Mouse (Mus musculus): ENCODE results near the gene Ryk. TPM values are rescaled to one million over a fixed set of nuclear protein-coding genes. Genes with fewer than 3 reads are reported as not detected.
"Not testable (repeated sequence)": the region's sequence is repeated elsewhere in the genome, so short reads cannot be mapped to it uniquely, and the experiment has no call there.

Gene Ryk
- total RNA-seq, 2 experiments from 2014 or later: 47.9 to 49.8 TPM

GRCm38 (mm10) chr9:102902308-102902707 lies 67.6 kb downstream of the Ryk start:
- no peak for DNase-seq (ENCODE audit: low spot score)

- DNase-seq (ENCODE audit: low spot score): no peak
Measured at GRCm38 (mm10) chr9:102904952-102905351, 70.2 kb downstream of the Ryk start.

- DNase-seq (ENCODE audit: low spot score): no peak
Measured at GRCm38 (mm10) chr9:102906781-102907180, 72.1 kb downstream of the Ryk start.

GRCm38 (mm10) chr9:102907521-102908246 lies 73.0 kb downstream of the Ryk start:
- no peak for DNase-seq (ENCODE audit: low spot score)

- no peak for DNase-seq (ENCODE audit: low spot score)
Measured at GRCm38 (mm10) chr9:102911526-102911925, 76.8 kb downstream of the Ryk start.

GRCm38 (mm10) chr9:102912516-102913035 lies 77.9 kb downstream of the Ryk start:
- no peak for DNase-seq (ENCODE audit: low spot score)

- DNase-seq (ENCODE audit: low spot score): not testable (repeated sequence)
Measured at GRCm38 (mm10) chr9:102913597-102913996, 78.9 kb downstream of the Ryk start.

- no peak for DNase-seq (ENCODE audit: low spot score)
Measured at GRCm38 (mm10) chr9:102914583-102914982, 79.9 kb downstream of the Ryk start.

GRCm38 (mm10) chr9:102915292-102915854 lies 80.7 kb downstream of the Ryk start:
- DNase-seq (ENCODE audit: low spot score): no peak

- no peak for DNase-seq (ENCODE audit: low spot score)
Measured at GRCm38 (mm10) chr9:102916076-102916475, 81.4 kb downstream of the Ryk start.

- DNase-seq (ENCODE audit: low spot score): no peak
Measured at GRCm38 (mm10) chr9:102917532-102918129, 82.9 kb downstream of the Ryk start.

- no peak for DNase-seq (ENCODE audit: low spot score)
Measured at GRCm38 (mm10) chr9:102919486-102919885, 84.8 kb downstream of the Ryk start.

- peak; percentile 38 for DNase-seq (ENCODE audit: low spot score)
Measured at GRCm38 (mm10) chr9:102921791-102922190, 87.1 kb downstream of the Ryk start.

GRCm38 (mm10) chr9:102922866-102923434 lies 88.2 kb downstream of the Ryk start:
- no peak for DNase-seq (ENCODE audit: low spot score)

GRCm38 (mm10) chr9:102923836-102924235 lies 89.1 kb downstream of the Ryk start:
- no peak for DNase-seq (ENCODE audit: low spot score)

- no peak for DNase-seq (ENCODE audit: low spot score)
Measured at GRCm38 (mm10) chr9:102924627-102925316, 90.1 kb downstream of the Ryk start.

- no peak for DNase-seq (ENCODE audit: low spot score)
Measured at GRCm38 (mm10) chr9:102926137-102926536, 91.4 kb downstream of the Ryk start.

GRCm38 (mm10) chr9:102929776-102930175 lies 95.1 kb downstream of the Ryk start:
- no peak for DNase-seq (ENCODE audit: low spot score)

GRCm38 (mm10) chr9:102933925-102934721 lies 99.4 kb downstream of the Ryk start:
- no peak for DNase-seq (ENCODE audit: low spot score)

GRCm38 (mm10) chr9:102942221-102942620 lies 107.5 kb downstream of the Ryk start:
- no peak for DNase-seq (ENCODE audit: low spot score)

- DNase-seq (ENCODE audit: low spot score): no peak
Measured at GRCm38 (mm10) chr9:102944891-102945290, 110.2 kb downstream of the Ryk start.

Measured in gastrocnemius, adult 18-20 months (tissue).